In genomic region chr4:91381201-91381627, GRCm38 (mm10) we compare ENCODE assay signal across 9 mouse cellular contexts. TPM values are rescaled to one million over a fixed set of nuclear protein-coding genes. Genes with fewer than 3 reads are reported as not detected.
DNase-seq lines count a peak whose midpoint lies in the region; ATAC-seq and TF ChIP-seq lines count a peak whose summit lies in the region.
"Had no signal": no experiment of that assay in that cellular context is flagged by ENCODE, and none has a peak within 500 bp of the region (broad histone marks: within the 10 kb centered on the region; RNA-seq: fewer than 3 reads in every experiment).

No protein-coding gene starts in this region.

- peak overlapping the region; percentile 72 for H3K4me2 ChIP-seq in hindbrain, postnatal 0 days (ENCODE audit: low read depth, low read length)
- H3K4me2 ChIP-seq in neural tube, embryonic 13.5 days: peak overlapping the region; percentile 70

- peaks cover 26% of the 10 kb centered on the region for H3K4me1 ChIP-seq in forebrain, embryonic 10.5 days
- H3K4me1 ChIP-seq in hindbrain, postnatal 0 days (ENCODE audit: insufficient read depth, low read length): peaks cover 3% of the 10 kb centered on the region; the same call in 1 of the 2 replicates
- peaks cover 30% of the 10 kb centered on the region for H3K4me1 ChIP-seq in neural tube, embryonic 13.5 days (replicated peaks)

- H3K9ac ChIP-seq in hindbrain, postnatal 0 days (replicated peaks; ENCODE audit: low read length): peak overlapping the region; percentile 47; the same call in 1 of the 2 replicates
- peak overlapping the region; percentile 71 for H3K9ac ChIP-seq in neural tube, embryonic 13.5 days

- peak; percentile 6; the same call in 1 of the 2 replicates for TF ChIP-seq CTCF in left cerebral cortex, adult 2 months (IDR thresholded peaks at IDR 0.05)
- peak; percentile 54 for TF ChIP-seq CTCF in hindbrain, postnatal 0 days (IDR thresholded peaks at IDR 0.05; ENCODE audit: low read depth)

- DNase-seq in left cerebral cortex, adult 2 months (ENCODE audit: extremely low spot score in 1 of 2, low spot score in 2 of 2): no peak
- no peak for DNase-seq in left cerebral cortex, adult 9 months (ENCODE audit: low spot score in 2 of 2)
- peak; percentile 16 for DNase-seq in forebrain, embryonic 10.5 days (ENCODE audit: extremely low spot score, low spot score)
- peak; percentile 70 for DNase-seq in hindbrain, postnatal 0 days (ENCODE audit: low spot score)
- no peak for DNase-seq in kidney, postnatal 4 days
- no peak for DNase-seq in c-Kit-positive CD71-positive TER-119-positive erythroid progenitor cells, embryonic 14.5 days (ENCODE audit: low spot score)
- DNase-seq in layer of hippocampus, adult 18-20 months (ENCODE audit: low spot score in 2 of 2): no peak

- no peaks in the 10 kb centered on the region for H3K36me3 ChIP-seq in forebrain, embryonic 10.5 days (replicated peaks)
- H3K36me3 ChIP-seq in hindbrain, postnatal 0 days (ENCODE audit: insufficient read depth, low read length): no peaks in the 10 kb centered on the region
- H3K36me3 ChIP-seq in neural tube, embryonic 13.5 days: no peaks in the 10 kb centered on the region

- H3K4me3 ChIP-seq in left cerebral cortex, adult 2 months: peak overlapping the region; percentile 40
- peak overlapping the region; percentile 46 for H3K4me3 ChIP-seq in forebrain, embryonic 10.5 days
- peak overlapping the region; percentile 44 for H3K4me3 ChIP-seq in hindbrain, postnatal 0 days (ENCODE audit: low read length)
- peak overlapping the region; percentile 41 for H3K4me3 ChIP-seq in neural tube, embryonic 13.5 days

- ATAC-seq in hindbrain, postnatal 0 days: peak; percentile 47
- peak; percentile 3; the same call in 1 of the 2 replicates for ATAC-seq in neural tube, embryonic 13.5 days (ENCODE audit: low read depth)
- ATAC-seq: CD4-positive, CD25-positive, alpha-beta regulatory T cell, adult 4 months had no signal

- H3K27me3 ChIP-seq in forebrain, embryonic 10.5 days (ENCODE audit: poor library complexity, severe bottlenecking): peaks cover 37% of the 10 kb centered on the region
- no peaks in the 10 kb centered on the region for H3K27me3 ChIP-seq in hindbrain, postnatal 0 days (ENCODE audit: insufficient read depth, low read length)
- 0 out of 2 replicates have a peak, but pooled peaks cover 3% of the 10 kb centered on the region for H3K27me3 ChIP-seq in neural tube, embryonic 13.5 days

- intact Hi-C loops in left cerebral cortex, adult 2 months (cut with DNase I): loop anchor here (10.0 kb wide), 1 partner anchor 204 kb away; no protein-coding TSS in a partner anchor

- H3K27ac ChIP-seq in left cerebral cortex, adult 2 months: peak overlapping the region; percentile 18; the same call in 1 of the 2 replicates
- 0 out of 2 replicates have a peak overlapping the region, but pooled peaks have one; percentile 40 for H3K27ac ChIP-seq in forebrain, embryonic 10.5 days
- peak overlapping the region; percentile 66 for H3K27ac ChIP-seq in hindbrain, postnatal 0 days
- peak overlapping the region; percentile 84 for H3K27ac ChIP-seq in neural tube, embryonic 13.5 days (replicated peaks)

- H3K9me3 ChIP-seq in forebrain, embryonic 10.5 days: no peaks in the 10 kb centered on the region
- H3K9me3 ChIP-seq in hindbrain, postnatal 0 days (ENCODE audit: low read length): no peaks in the 10 kb centered on the region
- no peaks in the 10 kb centered on the region for H3K9me3 ChIP-seq in neural tube, embryonic 13.5 days

- under 1% methylated on average over 13 of the region's 13 CpGs for WGBS in forebrain, embryonic 10.5 days
- WGBS in hindbrain, postnatal 0 days: 2% methylated on average over 13 of the region's 13 CpGs
- WGBS in neural tube, embryonic 13.5 days: 0% methylated on average over 13 of the region's 13 CpGs

RNA-seq across cellular contexts. Expression of gene Elavl2, which starts 19.4 kb away (rescaled TPM):
- 100 to 1,000 TPM; 104 to 114 TPM for total RNA-seq in left cerebral cortex, adult 2 months (2021)
- 29.5 and 32.5 TPM in 2 replicates for polyA plus RNA-seq in forebrain, embryonic 10.5 days (2016; fragmentation: Nextera tagmentation; extraction: Ambion mirVana)
- 72.0 and 93.5 TPM in 2 replicates for total RNA-seq in hindbrain, postnatal 0 days (2014; rRNA removed)
- polyA plus RNA-seq in hindbrain, postnatal 0 days (2015; fragmentation: Nextera tagmentation; extraction: Ambion mirVana): 97.0 and 100 TPM in 2 replicates
- polyA plus RNA-seq in neural tube, embryonic 13.5 days (2015; fragmentation: Nextera tagmentation; extraction: Ambion mirVana): 150 and 162 TPM in 2 replicates
- total RNA-seq in layer of hippocampus, adult 18-20 months (2021): 10 to 100 TPM; 87.5 to 88.3 TPM

Comparison
In these comparisons a context has a peak if more than half of its experiments do, and no peak if none do; other contexts are left out.
1. DNase-seq: peak in forebrain, embryonic 10.5 days (single experiment) and hindbrain, postnatal 0 days (single experiment); none in left cerebral cortex, adult 2 months (0 of 2), left cerebral cortex, adult 9 months (0 of 2), kidney, postnatal 4 days (0 of 2), c-Kit-positive CD71-positive TER-119-positive erythroid progenitor cells, embryonic 14.5 days (single experiment) and layer of hippocampus, adult 18-20 months (0 of 2).
2. H3K27ac ChIP-seq: peak in every context shown above with its lines; median percentile 84 in neural tube, embryonic 13.5 days; 66 in hindbrain, postnatal 0 days; 40 in forebrain, embryonic 10.5 days; 18 in left cerebral cortex, adult 2 months.
3. Peak in every context shown above with its lines, with median percentiles within 50 percentile points of each other: H3K4me3 ChIP-seq.